Mouse (Mus musculus) heart, postnatal 0 days (tissue): ENCODE results near the gene Tmem131l.

Experiments used
- CTCF ChIP-seq: IDR thresholded peaks from 2 replicates; pipeline ENCODE4 v1.5.1; 2016; ENCODE audit warnings: antibody characterized with exemption, control low read depth, low read depth
- EP300 ChIP-seq: IDR thresholded peaks from 2 replicates; pipeline ENCODE4 v1.6.1; 2016; ENCODE audit warnings: antibody characterized with exemption, low read depth

DNA sequence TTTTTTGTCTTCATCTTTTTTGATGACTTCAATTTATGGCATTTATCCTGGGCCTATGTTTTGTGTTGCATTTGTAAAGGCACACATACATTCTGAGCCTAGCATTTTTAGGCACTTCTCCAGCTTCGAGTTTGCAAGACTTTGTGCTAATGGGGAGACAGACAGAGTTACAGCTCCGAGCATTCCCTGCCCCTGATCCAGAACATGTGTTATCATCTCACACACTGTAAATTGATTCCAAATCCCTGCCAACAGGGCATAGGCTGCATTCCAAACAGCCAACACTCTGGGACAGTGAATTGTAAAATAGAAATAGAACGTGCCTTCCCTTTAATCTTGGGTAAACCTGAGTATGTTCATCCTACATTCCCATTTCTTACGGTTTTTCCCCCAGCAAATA lies 19.7 kb upstream of the Tmem131l start:
- TF ChIP-seq CTCF = no peak
- TF ChIP-seq EP300 = no peak
